Mouse (Mus musculus): Measurements from ENCODE around the gene Gabrb3. TPM values are rescaled to one million over a fixed set of nuclear protein-coding genes. Genes with fewer than 3 reads are reported as not detected.
"Not testable (repeated sequence)": the region's sequence is repeated elsewhere in the genome, so short reads cannot be mapped to it uniquely, and the experiment has no call there.

Gabrb3 gene
- total RNA-seq, 2 experiments from 2014 or later = not detected

DNA sequence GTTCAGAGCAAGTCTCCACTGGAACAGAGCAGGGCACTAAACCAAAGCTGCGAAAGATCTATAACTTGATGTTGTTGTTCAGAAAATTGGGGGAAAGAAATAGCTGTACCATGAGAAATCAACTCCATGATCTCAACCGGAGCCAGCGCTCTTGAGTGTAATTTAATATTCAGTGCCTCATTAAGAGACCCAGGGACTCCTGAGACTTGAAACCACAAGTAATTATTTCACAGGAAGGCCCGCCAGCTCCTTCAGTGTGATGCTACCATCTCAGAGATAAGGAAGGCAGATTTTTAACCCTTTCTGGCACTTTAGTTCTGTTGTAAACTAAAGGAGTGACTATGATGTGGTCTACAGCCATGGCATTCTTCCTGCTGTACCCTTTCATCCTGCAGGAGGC lies 270.3 kb downstream of the Gabrb3 start:
- ATAC-seq (replicated peaks; ENCODE audit: low FRiP score, low TSS enrichment, poor library complexity, severe bottlenecking) = no peak

DNA sequence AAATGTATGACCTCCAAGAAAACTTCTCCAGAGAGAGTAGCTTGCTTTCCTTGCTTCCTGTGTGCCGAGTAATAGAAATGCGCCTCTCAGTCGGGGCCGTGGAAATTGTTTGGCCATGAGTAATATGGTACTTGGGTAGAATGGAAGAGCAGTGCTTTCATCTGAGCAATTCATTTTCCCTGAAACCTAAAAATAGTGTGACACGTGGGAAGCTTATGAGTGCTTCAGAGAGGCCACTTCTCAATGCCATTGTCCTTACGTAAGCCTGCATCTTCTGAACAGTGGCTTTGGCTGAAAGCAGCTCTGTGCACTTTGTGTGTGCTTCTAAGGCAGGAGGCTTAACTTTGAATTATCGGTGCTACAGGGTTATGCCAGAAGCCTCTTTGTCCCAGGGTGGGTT lies 280.9 kb downstream of the Gabrb3 start:
- ATAC-seq (replicated peaks; ENCODE audit: low FRiP score, low TSS enrichment, poor library complexity, severe bottlenecking) = no peak

DNA sequence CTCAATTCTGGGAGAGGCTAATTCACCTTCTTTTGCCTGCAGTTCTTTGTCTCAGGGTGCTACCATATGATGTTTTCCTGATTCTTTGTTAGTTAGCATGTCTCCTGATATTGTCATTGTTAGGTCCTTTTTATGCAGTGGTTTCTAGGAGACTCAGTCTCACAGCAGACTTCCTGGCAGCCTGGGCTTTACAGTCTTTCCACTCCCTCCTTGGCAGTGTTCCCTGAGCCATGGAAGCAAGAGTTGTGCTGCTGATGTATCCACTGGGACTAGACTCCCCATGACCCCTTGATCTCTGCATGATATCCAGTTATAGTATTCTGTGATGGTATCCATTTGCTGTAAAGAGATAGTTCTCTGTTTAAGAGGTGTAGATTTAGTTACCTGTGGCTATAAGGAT lies 281.6 kb downstream of the Gabrb3 start:
- no peak for ATAC-seq (replicated peaks; ENCODE audit: low FRiP score, low TSS enrichment, poor library complexity, severe bottlenecking)

DNA sequence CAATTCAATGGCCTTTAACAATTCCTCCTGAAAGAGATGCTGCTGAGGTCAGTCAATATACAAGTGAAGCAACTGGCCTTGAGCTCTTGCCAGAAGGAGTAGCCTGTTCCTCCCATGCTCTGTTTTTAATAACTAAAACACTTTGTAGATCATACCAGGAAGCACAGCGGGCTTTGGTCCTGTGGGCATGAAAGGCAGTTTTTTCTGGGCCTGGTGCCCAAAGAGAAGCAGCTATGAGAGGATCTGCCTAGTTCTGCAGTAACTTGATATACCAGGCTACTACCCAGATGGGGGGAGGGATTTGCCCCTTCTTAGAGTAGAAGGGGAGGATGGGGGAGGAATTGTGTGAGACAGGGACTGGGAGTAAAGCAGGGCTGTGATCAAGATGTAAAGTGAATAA lies 284.1 kb downstream of the Gabrb3 start:
- ATAC-seq (replicated peaks; ENCODE audit: low FRiP score, low TSS enrichment, poor library complexity, severe bottlenecking) = no peak

DNA sequence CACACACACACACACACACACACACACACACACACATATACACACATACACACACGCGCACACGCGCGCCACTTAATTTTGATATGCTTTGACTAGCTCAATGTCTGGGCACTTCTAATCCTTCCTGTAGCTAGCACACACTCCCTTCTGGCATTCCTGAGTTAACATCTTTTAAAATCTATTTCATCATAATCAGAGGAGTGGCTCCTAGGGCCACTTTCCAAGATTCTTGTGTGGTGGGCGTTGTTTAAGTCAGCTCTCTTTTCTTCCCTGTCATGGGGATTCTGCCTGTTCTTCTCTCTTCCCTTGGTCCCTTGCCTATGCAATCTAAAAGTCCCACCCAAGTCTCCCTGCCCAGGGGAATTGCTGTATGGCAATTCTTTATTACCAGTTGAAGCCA lies 286.6 kb downstream of the Gabrb3 start:
- ATAC-seq (replicated peaks; ENCODE audit: low FRiP score, low TSS enrichment, poor library complexity, severe bottlenecking) = no peak

DNA sequence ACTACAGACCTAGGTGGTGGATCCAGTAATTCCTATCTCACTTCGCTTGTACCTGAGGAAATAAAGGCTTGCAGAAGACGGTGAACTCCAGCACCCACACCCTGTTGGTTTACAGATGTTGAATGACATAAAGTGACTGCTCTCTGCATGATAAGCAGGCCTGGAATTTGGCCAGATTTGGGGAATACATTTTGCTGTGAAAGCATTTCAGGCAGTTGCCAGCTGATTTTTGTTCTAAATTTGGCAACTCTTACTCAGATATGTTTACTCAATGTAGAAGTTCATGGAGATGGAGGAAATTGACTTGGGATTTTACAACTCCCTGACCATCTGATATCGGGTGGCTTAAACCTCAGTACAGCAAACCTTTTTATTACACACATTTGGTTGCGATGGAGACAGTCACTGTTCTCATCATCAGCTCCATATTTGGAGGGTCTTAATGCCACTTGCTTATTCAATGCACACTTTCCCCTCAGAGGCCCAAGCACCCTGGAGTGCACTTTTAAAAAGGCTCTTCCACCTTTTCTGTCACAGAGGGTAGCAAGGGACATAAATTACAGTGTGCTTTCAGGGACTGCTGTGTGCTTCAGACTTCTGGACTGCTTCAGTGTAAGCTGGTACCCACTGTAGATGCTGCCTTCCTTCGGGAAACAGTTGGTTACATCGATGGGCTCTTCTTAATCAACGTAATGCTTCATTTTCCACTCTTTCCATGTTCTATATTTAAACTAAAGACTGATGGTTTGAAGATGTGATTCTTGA lies 287.7 kb downstream of the Gabrb3 start:
- no peak for ATAC-seq (replicated peaks; ENCODE audit: low FRiP score, low TSS enrichment, poor library complexity, severe bottlenecking)

DNA sequence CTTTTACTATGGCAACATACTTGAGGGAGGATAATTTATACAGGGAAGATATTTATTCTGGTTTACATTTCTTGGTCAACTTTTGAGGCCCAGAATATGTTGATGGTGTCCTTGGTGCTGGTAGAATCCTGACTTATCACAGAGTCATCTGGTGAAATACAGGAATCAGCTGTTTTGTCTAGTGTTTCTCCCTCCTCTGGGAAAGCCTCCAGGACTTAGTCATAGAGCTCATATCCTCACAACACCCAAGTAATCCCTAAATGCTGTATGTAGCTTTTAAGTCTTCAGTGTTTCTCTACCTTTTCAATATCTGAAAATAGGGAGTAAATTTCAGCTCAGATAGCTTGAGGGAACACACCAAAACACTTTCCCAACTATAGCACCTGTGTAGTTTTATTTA lies 292.2 kb downstream of the Gabrb3 start:
- no peak for ATAC-seq (replicated peaks; ENCODE audit: low FRiP score, low TSS enrichment, poor library complexity, severe bottlenecking)

DNA sequence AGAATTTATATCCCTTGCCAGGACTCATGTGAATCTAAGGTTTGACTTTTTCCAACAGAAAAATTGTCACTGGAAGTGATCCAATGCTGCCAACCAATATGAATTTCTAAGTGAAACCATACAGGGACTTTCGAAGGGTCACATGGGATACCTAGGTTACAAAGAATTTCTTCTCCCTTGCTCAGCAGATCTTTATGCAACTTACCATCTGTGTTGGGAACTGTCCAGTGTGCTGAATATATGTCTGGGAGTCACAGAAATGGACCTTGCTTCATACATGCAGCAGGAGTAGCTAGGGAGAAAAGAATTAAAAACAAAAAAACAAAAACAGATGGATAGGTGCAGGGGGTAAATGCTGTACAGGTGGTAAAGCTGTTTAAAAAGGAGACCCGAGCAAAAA lies 327.3 kb downstream of the Gabrb3 start:
- no peak for ATAC-seq (replicated peaks; ENCODE audit: low FRiP score, low TSS enrichment, poor library complexity, severe bottlenecking)

DNA sequence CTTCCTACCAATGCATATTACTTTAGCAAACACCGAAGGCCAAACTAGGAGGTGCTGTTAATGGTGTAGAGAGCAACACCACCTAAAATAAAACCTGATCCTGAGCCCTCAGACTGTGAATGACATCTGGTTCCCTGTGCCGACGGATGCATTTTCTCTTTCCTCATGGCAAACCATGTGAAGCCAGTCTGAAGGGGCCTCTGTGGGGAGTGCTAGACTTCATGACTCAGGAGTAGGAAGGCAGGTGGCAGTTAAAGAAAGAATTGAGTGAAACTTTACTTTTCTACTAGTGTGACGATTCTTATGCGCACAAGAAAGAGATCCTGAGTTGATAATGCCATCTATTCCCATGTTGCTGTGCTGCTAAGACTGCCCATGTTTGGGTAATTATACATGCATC lies 341.0 kb downstream of the Gabrb3 start:
- no peak for ATAC-seq (replicated peaks; ENCODE audit: low FRiP score, low TSS enrichment, poor library complexity, severe bottlenecking)

DNA sequence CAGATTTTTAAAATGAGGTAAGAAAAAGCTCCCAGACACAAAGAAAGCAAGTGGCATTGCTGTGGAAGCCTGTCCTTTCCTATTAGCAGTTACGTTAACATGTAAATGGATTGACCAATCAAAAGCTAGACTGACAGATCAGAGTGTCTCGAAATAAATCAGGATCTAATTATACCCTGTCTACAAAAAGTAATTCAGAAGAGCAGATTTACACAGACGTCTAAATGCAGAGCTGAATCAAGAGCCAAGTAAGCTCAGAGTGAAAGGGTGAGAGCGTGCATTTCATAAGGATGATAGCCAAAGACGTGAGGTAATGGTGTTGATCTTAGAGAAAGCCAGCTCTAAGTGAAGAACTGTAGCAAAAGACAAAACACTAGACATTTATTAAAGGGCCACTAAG lies 359.3 kb downstream of the Gabrb3 start:
- ATAC-seq (replicated peaks; ENCODE audit: low FRiP score, low TSS enrichment, poor library complexity, severe bottlenecking) = no peak

DNA sequence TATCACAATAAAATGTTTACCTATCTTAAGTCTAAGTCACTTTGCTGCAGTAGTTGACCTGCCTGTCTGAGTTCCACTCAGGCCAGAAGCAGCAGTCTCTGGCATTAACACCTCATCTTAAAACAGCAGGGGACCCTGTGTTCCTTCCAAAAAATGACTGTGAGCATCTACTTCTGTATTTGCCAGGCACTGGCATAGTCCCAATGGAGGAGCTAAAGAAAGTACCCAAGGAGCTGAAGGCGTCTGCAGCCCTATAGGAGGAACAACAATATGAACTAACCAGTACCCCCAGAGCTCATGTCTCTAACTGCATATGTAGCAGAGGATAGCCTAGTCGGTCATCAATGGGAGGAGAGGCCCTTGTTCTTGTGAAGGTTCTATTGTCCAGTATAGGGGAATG lies 366.6 kb downstream of the Gabrb3 start:
- not testable (repeated sequence) for ATAC-seq (replicated peaks; ENCODE audit: low FRiP score, low TSS enrichment, poor library complexity, severe bottlenecking)

DNA sequence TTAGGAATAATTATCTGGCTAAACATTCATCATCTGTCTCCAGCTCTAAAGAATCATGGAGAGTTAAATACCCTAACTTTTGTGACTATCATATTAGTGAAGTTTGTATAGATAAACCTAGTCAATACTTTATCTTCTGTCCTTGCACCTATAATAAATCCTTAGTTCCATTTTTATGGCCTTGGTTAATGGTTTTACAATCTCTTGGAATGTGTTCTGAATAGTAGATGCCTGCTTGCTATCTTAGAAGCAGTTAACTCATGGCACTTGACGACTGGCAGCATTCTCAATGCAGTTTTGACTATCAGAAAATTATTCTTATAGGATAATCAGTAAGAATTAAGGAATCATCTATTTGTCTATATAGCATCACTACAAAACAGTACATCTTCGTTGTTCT lies 368.0 kb downstream of the Gabrb3 start:
- no peak for ATAC-seq (replicated peaks; ENCODE audit: low FRiP score, low TSS enrichment, poor library complexity, severe bottlenecking)

DNA sequence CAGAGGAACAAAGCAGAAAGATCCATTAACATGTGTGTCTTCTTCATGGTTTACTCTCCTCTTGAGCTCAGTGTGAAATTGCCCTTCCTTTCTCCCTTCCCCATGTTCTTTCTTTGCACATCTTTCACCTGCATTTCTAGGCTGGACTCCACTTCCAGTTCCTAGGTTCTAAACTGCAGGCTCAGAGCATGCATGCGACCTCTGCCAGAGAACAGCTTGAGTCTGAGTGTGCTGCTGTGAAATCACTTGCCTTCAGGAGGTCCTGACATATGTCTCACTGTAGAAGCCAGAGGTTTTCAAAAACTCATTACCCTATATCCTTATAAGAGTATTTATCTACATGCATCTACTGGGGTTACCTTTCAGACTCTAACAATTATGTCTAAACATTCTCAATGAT lies 383.8 kb downstream of the Gabrb3 start:
- ATAC-seq (replicated peaks; ENCODE audit: low FRiP score, low TSS enrichment, poor library complexity, severe bottlenecking) = no peak

DNA sequence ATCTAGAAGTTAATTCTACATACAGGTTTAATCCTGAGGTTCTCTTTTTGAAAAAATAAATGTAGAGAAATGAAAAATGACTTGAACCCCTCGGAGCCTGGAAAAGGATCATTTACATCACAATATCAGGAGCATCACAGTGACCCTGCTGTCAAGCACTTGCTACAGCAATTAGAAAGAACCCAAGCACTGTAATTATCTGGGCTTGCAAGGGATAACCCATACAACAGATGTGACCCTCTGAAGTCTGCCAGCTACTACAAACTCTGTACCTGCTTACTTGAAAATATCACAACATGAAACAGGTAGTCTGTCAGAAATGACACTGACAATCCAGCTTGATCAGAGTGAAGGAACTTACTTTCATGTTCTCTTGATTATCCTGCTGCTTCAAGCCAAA lies 394.2 kb downstream of the Gabrb3 start:
- no peak for ATAC-seq (replicated peaks; ENCODE audit: low FRiP score, low TSS enrichment, poor library complexity, severe bottlenecking)

DNA sequence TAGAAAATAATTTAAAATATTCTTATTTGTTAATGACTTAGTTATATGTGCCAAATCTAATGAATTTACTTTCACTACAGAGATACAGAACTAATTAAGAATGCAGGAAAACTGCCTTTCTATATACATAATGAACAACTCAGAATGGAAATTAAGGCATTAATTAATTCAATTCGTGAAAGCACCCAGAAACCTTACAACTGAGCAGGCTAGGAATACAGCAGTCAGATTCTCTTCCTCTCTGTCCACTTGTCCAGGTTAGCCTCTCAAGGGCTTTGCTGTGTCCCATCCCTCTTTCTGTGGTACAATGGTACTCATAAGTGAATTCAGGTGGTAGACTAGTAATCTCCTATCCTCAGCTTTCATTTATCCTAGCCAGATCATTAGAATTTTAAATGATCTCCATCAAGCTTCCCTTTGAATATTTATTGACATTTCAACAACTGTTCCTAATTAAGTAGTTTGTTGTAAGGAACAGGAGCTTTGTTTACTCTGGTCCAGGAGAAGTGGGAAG lies 422.9 kb downstream of the Gabrb3 start:
- ATAC-seq (replicated peaks; ENCODE audit: low FRiP score, low TSS enrichment, poor library complexity, severe bottlenecking) = no peak

DNA sequence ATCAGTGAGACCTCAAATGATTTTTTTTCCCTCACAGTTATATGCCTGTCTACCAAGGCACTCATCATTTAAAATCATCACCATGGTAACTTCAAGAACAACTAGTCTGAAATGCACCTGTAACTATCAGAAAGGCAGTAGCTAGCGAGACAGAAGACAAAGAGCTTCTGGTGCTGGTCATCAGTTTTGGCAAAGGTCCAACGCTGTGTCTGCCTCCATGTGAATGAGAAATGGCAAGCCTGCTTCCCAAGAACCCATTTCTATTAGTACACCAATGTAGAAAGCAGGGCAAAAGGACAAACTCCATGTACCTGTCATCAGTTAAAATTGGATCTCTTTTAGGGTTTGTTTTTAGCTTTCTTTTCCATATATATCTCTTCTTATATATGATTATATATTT lies 448.5 kb downstream of the Gabrb3 start:
- no peak for ATAC-seq (replicated peaks; ENCODE audit: low FRiP score, low TSS enrichment, poor library complexity, severe bottlenecking)

Other genes with a start within 250 kb of the Gabrb3 start
- not detected in 2 replicates for gene Gabrg3, start 32.5 kb upstream of the Gabrb3 start, total RNA-seq (2014; fragmentation: Nextera tagmentation)
- gene Gabrg3, start 32.5 kb upstream of the Gabrb3 start, total RNA-seq (2017) = not detected in 2 replicates
- gene Gabra5, start 90.4 kb downstream of the Gabrb3 start, total RNA-seq (2014; fragmentation: Nextera tagmentation) = not detected in 2 replicates
- not detected in 2 replicates for gene Gabra5, start 90.4 kb downstream of the Gabrb3 start, total RNA-seq (2017)

Data from megakaryocyte-erythroid progenitor cell, adult 5-6 weeks (primary cell).